Mouse (Mus musculus): Measurements from ENCODE around the gene Arhgef16. TPM values are rescaled to one million over a fixed set of nuclear protein-coding genes. Genes with fewer than 3 reads are reported as not detected.
A peak's percentile ranks its signal among the peaks of the same experiment; 100 is the strongest.

Gene Arhgef16
- total and polyA plus RNA-seq, 3 experiments: not detected

DNA sequence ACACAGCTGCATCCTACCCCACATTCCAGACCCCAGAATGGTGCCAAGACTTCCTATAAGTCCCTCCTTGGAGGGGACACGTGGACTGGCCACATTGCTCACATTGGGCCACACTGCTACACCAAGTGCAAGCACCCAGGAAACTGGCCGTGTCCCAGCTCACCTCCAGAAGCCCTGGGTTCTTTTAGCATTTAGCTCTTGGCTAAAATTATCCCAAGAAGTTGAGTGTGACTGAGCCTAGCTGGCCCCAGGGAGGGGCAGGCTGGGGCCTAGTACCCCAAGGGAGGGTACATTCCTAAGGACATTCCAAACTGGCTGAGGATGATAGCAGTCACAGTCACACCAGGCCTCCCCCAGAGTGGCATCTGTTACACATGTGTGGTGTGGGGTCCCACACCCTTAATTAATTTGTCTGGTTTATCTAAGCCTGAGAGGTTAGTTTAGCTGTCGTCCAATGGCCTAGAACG, 7.7 kb downstream of the Arhgef16 start (continued):
- TF ChIP-seq CTCF (conservative IDR thresholded peaks at IDR 0.05 in 1 of 2, IDR thresholded peaks at IDR 0.05 in 1 of 2; ENCODE audit: low read depth in 2 of 2, low read length in 2 of 2) (no peak), ELF1 (IDR thresholded peaks at IDR 0.05; ENCODE audit: low read depth, low read length) (no peak)

DNA sequence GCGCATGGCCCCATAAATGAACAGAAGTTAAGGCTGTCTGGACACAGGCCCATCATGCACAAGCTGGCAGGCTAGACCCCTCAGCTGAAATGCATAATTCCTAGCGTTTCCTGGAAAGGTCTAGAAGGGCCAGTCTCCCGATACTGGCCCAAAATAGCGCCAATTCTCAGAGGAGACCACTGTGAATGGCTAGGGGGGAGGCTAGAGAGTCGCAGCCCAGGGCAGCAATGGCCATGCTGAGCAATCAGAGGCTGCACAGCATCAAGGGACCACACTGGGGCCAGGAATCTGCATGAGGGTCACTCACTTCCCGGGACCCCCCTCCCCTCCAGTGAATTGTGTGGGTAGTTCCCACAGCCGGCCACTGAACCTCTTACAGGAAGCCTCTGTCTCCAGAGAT, 17.8 kb downstream of the Arhgef16 start:
- DNase-seq (ENCODE audit: extremely low read depth): no peak
- dilution Hi-C loops (cut with MboI; ENCODE audit: extremely low pct_ligation_motif_present, extremely low pct_unique_long_range_greater_than_20kb, low sequenced_read_pairs): no loop called here
- Histone ChIP-seq H3K4me2 (ENCODE audit: insufficient read depth, low read depth, poor library complexity, severe bottlenecking) (no peak overlapping the region), H3K4me3 (replicated peaks in 1 of 3; ENCODE audit: low read depth in 2 of 3, low read length in 2 of 3, poor library complexity in 1 of 3) (no peak overlapping the region), H3K9me3 (replicated peaks; ENCODE audit: low read length) (peaks cover 99% of the 10 kb centered on the region), H3K4me1 (ENCODE audit: control insufficient read depth in 1 of 2, insufficient read depth in 2 of 2) (no peaks in the 10 kb centered on the region), H3K79me2 (replicated peaks; ENCODE audit: control insufficient read depth, extremely low read depth, insufficient read depth, poor library complexity, severe bottlenecking) (no peaks in the 10 kb centered on the region), H3K27ac (ENCODE audit: insufficient read depth, low read depth) (no peak overlapping the region), H3K27me3 (replicated peaks) (no peaks in the 10 kb centered on the region), H3K36me3 (replicated peaks in 1 of 2; ENCODE audit: control insufficient read depth in 1 of 2, insufficient read depth in 1 of 2, low read length in 1 of 2) (no peaks in the 10 kb centered on the region), H3K9ac (ENCODE audit: insufficient read depth, low read depth) (no peak overlapping the region)
- in situ Hi-C loops (cut with MboI; ENCODE audit: low pct_ligation_motif_present, low pct_unique_long_range_greater_than_20kb, low sequenced_read_pairs): no loop called here
- TF ChIP-seq ZMIZ1 (IDR thresholded peaks at IDR 0.05; ENCODE audit: low read depth, low read length) (no peak), USF1 (IDR thresholded peaks at IDR 0.05; ENCODE audit: low read depth, low read length) (no peak), JUN (IDR thresholded peaks at IDR 0.05; ENCODE audit: insufficient read depth, low read depth, low read length) (no peak), MAZ (IDR thresholded peaks at IDR 0.05; ENCODE audit: low read depth, low read length) (no peak), TCF12 (IDR thresholded peaks at IDR 0.05; ENCODE audit: low read depth, low read length) (no peak), SIN3A (IDR thresholded peaks at IDR 0.05; ENCODE audit: low read length) (no peak), RAD21 (IDR thresholded peaks at IDR 0.05; ENCODE audit: low read depth, low read length) (no peak)

DNA sequence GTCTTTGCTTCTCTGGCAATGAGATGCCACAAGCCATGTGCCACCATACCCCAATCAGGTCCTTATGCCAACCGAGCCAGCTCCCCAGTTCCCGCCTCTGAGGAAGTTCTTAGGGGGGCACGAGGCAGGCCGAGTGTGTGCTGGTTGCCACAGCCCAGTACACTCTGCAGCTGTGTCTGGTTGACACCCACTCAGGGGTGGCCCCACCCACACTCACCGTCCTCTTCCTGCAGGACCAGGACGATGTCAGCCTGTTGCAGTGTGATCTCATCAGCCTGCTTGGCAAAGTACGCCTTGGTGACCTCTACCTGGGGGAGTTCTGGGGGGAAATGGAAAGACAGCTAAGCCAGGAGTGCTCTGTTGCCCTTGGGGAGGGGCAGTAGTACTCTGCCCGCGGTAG, 22.0 kb downstream of the Arhgef16 start:
- Histone ChIP-seq H3K79me2 (replicated peaks; ENCODE audit: control insufficient read depth, extremely low read depth, insufficient read depth, poor library complexity, severe bottlenecking) (no peaks in the 10 kb centered on the region), H3K27me3 (replicated peaks) (no peaks in the 10 kb centered on the region), H3K4me2 (ENCODE audit: insufficient read depth, low read depth, poor library complexity, severe bottlenecking) (no peak overlapping the region), H3K36me3 (replicated peaks in 1 of 2; ENCODE audit: control insufficient read depth in 1 of 2, insufficient read depth in 1 of 2, low read length in 1 of 2) (no peaks in the 10 kb centered on the region), H3K27ac (ENCODE audit: insufficient read depth, low read depth) (no peak overlapping the region), H3K9me3 (replicated peaks; ENCODE audit: low read length) (peaks cover 98% of the 10 kb centered on the region), H3K4me1 (ENCODE audit: control insufficient read depth in 1 of 2, insufficient read depth in 2 of 2) (no peaks in the 10 kb centered on the region), H3K4me3 (replicated peaks in 1 of 3; ENCODE audit: low read depth in 2 of 3, low read length in 2 of 3, poor library complexity in 1 of 3) (no peak overlapping the region), H3K9ac (ENCODE audit: insufficient read depth, low read depth) (no peak overlapping the region)
- dilution Hi-C loops (cut with MboI; ENCODE audit: extremely low pct_ligation_motif_present, extremely low pct_unique_long_range_greater_than_20kb, low sequenced_read_pairs) (no loop called here), in situ Hi-C loops (cut with MboI; ENCODE audit: low pct_ligation_motif_present, low pct_unique_long_range_greater_than_20kb, low sequenced_read_pairs) (no loop called here)
- no peak for TF ChIP-seq IRF4 (IDR thresholded peaks at IDR 0.05; ENCODE audit: low read depth, low read length)
- no peak for TF ChIP-seq TBP (conservative IDR thresholded peaks at IDR 0.05; ENCODE audit: low read depth, low read length)
- TF ChIP-seq ELF1 (IDR thresholded peaks at IDR 0.05; ENCODE audit: low read depth, low read length): no peak
- DNase-seq (ENCODE audit: extremely low read depth): no peak

DNA sequence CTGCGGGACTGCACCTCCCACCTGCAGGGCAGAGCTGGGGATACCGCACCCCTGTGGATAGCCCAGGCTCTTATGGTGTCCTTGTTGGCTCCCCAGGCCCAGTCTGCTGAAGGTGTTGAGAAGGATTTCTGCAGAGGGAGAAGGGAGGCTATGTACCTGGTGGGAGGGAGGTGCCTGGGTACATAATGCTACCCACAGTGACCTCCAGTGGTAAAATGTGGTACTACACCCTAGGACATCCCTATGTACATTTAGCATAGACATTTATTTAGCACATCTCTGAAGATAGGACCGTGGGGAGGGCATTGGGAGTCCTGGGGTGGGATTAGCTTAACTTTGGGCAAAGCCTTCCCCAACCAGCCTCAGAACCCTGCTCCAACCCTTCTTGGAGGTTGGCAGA, 28.5 kb downstream of the Arhgef16 start:
- no peak overlapping the region for H3K27ac ChIP-seq (ENCODE audit: insufficient read depth, low read depth)
- H3K9me3 ChIP-seq (replicated peaks; ENCODE audit: low read length): peaks cover 96% of the 10 kb centered on the region
- peak; percentile 1 for DNase-seq (ENCODE audit: extremely low read depth)
- in situ Hi-C loops (cut with MboI; ENCODE audit: low pct_ligation_motif_present, low pct_unique_long_range_greater_than_20kb, low sequenced_read_pairs) (no loop called here), dilution Hi-C loops (cut with MboI; ENCODE audit: extremely low pct_ligation_motif_present, extremely low pct_unique_long_range_greater_than_20kb, low sequenced_read_pairs) (no loop called here)
- H3K4me1 ChIP-seq (ENCODE audit: control insufficient read depth in 1 of 2, insufficient read depth in 2 of 2): no peaks in the 10 kb centered on the region
- no peak overlapping the region for H3K9ac ChIP-seq (ENCODE audit: insufficient read depth, low read depth)
- no peak overlapping the region for H3K4me2 ChIP-seq (ENCODE audit: insufficient read depth, low read depth, poor library complexity, severe bottlenecking)
- H3K4me3 ChIP-seq (replicated peaks in 1 of 3; ENCODE audit: low read depth in 2 of 3, low read length in 2 of 3, poor library complexity in 1 of 3): no peak overlapping the region
- no peaks in the 10 kb centered on the region for H3K27me3 ChIP-seq (replicated peaks)
- H3K36me3 ChIP-seq (replicated peaks in 1 of 2; ENCODE audit: control insufficient read depth in 1 of 2, insufficient read depth in 1 of 2, low read length in 1 of 2): no peaks in the 10 kb centered on the region
- no peaks in the 10 kb centered on the region for H3K79me2 ChIP-seq (replicated peaks; ENCODE audit: control insufficient read depth, extremely low read depth, insufficient read depth, poor library complexity, severe bottlenecking)
- TF ChIP-seq CTCF (conservative IDR thresholded peaks at IDR 0.05 in 1 of 2, IDR thresholded peaks at IDR 0.05 in 1 of 2; ENCODE audit: low read depth in 2 of 2, low read length in 2 of 2) (peak in 1 of 2 experiments; percentile 17; a peak in 1 of 4 replicates), MAZ (IDR thresholded peaks at IDR 0.05; ENCODE audit: low read depth, low read length) (no peak)
